Mouse (Mus musculus) embryonic facial prominence, embryonic 15.5 days (tissue): ENCODE measurements at regions not wholly inside any gene's neighbourhood (a gene's known extent, or its start where the extent isn't known, plus 50 kb on each side); places are given as distances from the start of the nearest gene placed in this dataset.
A peak's percentile ranks its signal among the peaks of the same experiment; 100 is the strongest.

Source experiments
- ATAC-seq: fragments of 200-750 bp; cut with Nextera tagmentation; 2 replicates; pipeline ENCODE4 v1.8.0; 2017; ENCODE audit warnings: low read depth, moderate TSS enrichment; ENCODE audit not compliant: insufficient number of reproducible peaks, low FRiP score, low TSS enrichment
- H3K27ac ChIP-seq: fragments of 300-500 bp; sonication (generic); replicated peaks from 2 replicates; pipeline ENCODE4 v1.5.1; 2015; ENCODE audit warnings: mild to moderate bottlenecking, inconsistent platforms
- H3K27me3 ChIP-seq: fragments of 300-500 bp; sonication (generic); 2 replicates; pipeline ENCODE4 v1.6.1; 2015; ENCODE audit warnings: inconsistent platforms
- H3K36me3 ChIP-seq: fragments of 300-500 bp; sonication (generic); 2 replicates; pipeline ENCODE4 v1.6.1; 2015; ENCODE audit warnings: mild to moderate bottlenecking, inconsistent platforms
- H3K4me1 ChIP-seq: fragments of 300-500 bp; sonication (generic); 2 replicates; pipeline ENCODE4 v1.6.1; 2015; ENCODE audit warnings: inconsistent platforms
- H3K4me2 ChIP-seq: fragments of 300-500 bp; sonication (generic); replicated peaks from 2 replicates; pipeline ENCODE4 v1.6.1; 2015; ENCODE audit warnings: mild to moderate bottlenecking, inconsistent platforms
- H3K4me3 ChIP-seq: fragments of 300-500 bp; sonication (generic); replicated peaks from 2 replicates; pipeline ENCODE4 v1.5.1; 2015; ENCODE audit warnings: mild to moderate bottlenecking, inconsistent platforms
- H3K9ac ChIP-seq: fragments of 300-500 bp; sonication (generic); 2 replicates; pipeline ENCODE4 v1.6.1; 2015; ENCODE audit warnings: inconsistent platforms
- H3K9me3 ChIP-seq: fragments of 300-500 bp; sonication (generic); replicated peaks from 2 replicates; pipeline ENCODE4 v1.6.1; 2016; ENCODE audit warnings: inconsistent platforms
- WGBS: fragments of 180-500 bp; shearing (Covaris S2); methylation state at CpG from one replicate; pipeline ENCODE4 v1.1.7; 2015; 5-methylcytosine and 5-hydroxymethylcytosine counted together

- H3K27me3 ChIP-seq: no peaks in the 10 kb centered on the region
- no peak overlapping the region for H3K4me2 ChIP-seq
- H3K4me3 ChIP-seq: no peak overlapping the region
- 66% methylated on average over 8 of the region's 8 CpGs for WGBS
- no peaks in the 10 kb centered on the region for H3K9me3 ChIP-seq
- no peak for ATAC-seq
- no peaks in the 10 kb centered on the region for H3K4me1 ChIP-seq
- no peak overlapping the region for H3K27ac ChIP-seq
- H3K9ac ChIP-seq: no peak overlapping the region
- no peaks in the 10 kb centered on the region for H3K36me3 ChIP-seq
These were observed 209.9 kb downstream of the Cdh11 start for GRCm38 (mm10) chr8:102575523-102575922.

GRCm38 (mm10) chr8:102567779-102568178 is 217.7 kb downstream of the Cdh11 start:
- Histone ChIP-seq H3K4me1 (no peaks in the 10 kb centered on the region), H3K4me2 (no peak overlapping the region), H3K9me3 (no peaks in the 10 kb centered on the region), H3K36me3 (no peaks in the 10 kb centered on the region), H3K27me3 (no peaks in the 10 kb centered on the region), H3K9ac (no peak overlapping the region), H3K27ac (no peak overlapping the region), H3K4me3 (no peak overlapping the region)
- WGBS: 82% methylated on average over 5 of the region's 5 CpGs
- no peak for ATAC-seq

- peak overlapping the region; percentile 84 for H3K27ac ChIP-seq
- WGBS: 43% methylated on average over 6 of the region's 6 CpGs
- H3K4me1 ChIP-seq: peaks cover 11% of the 10 kb centered on the region; the same call in 1 of the 2 replicates
- no peaks in the 10 kb centered on the region for H3K9me3 ChIP-seq
- no peaks in the 10 kb centered on the region for H3K27me3 ChIP-seq
- no peak overlapping the region for H3K4me2 ChIP-seq
- no peak overlapping the region for H3K9ac ChIP-seq
- no peak for ATAC-seq
- no peaks in the 10 kb centered on the region for H3K36me3 ChIP-seq
- H3K4me3 ChIP-seq: no peak overlapping the region
These were observed 231.2 kb downstream of the Cdh11 start for GRCm38 (mm10) chr8:102554213-102554612.

- Histone ChIP-seq H3K27me3 (no peaks in the 10 kb centered on the region), H3K4me3 (no peak overlapping the region), H3K4me2 (peak overlapping the region; percentile 17; the same call in 1 of the 2 replicates), H3K9ac (no peak overlapping the region), H3K4me1 (peaks cover 11% of the 10 kb centered on the region; the same call in 1 of the 2 replicates), H3K27ac (peak overlapping the region; percentile 84), H3K36me3 (no peaks in the 10 kb centered on the region), H3K9me3 (no peaks in the 10 kb centered on the region)
- ATAC-seq: peak; percentile 80
- WGBS: 4% methylated on average over 9 of the region's 9 CpGs
These were observed 232.0 kb downstream of the Cdh11 start for GRCm38 (mm10) chr8:102553348-102553935.

- Histone ChIP-seq H3K4me1 (no peaks in the 10 kb centered on the region), H3K4me3 (no peak overlapping the region), H3K27me3 (no peaks in the 10 kb centered on the region), H3K36me3 (no peaks in the 10 kb centered on the region), H3K4me2 (no peak overlapping the region), H3K9me3 (no peaks in the 10 kb centered on the region), H3K27ac (no peak overlapping the region), H3K9ac (no peak overlapping the region)
- 63% methylated on average over 3 of the region's 3 CpGs for WGBS
- ATAC-seq: no peak
These were observed 246.6 kb downstream of the Cdh11 start for GRCm38 (mm10) chr8:102538886-102539285.

- WGBS: 75% methylated on average over 3 of the region's 3 CpGs
- Histone ChIP-seq H3K4me1 (no peaks in the 10 kb centered on the region), H3K4me2 (no peak overlapping the region), H3K36me3 (no peaks in the 10 kb centered on the region), H3K4me3 (no peak overlapping the region), H3K9me3 (no peaks in the 10 kb centered on the region), H3K9ac (no peak overlapping the region), H3K27me3 (no peaks in the 10 kb centered on the region), H3K27ac (no peak overlapping the region)
- no peak for ATAC-seq
These were observed 247.4 kb downstream of the Cdh11 start for GRCm38 (mm10) chr8:102538068-102538467.

- Histone ChIP-seq H3K27ac (no peak overlapping the region), H3K9ac (no peak overlapping the region), H3K9me3 (no peaks in the 10 kb centered on the region), H3K4me2 (no peak overlapping the region), H3K36me3 (no peaks in the 10 kb centered on the region), H3K4me1 (no peaks in the 10 kb centered on the region), H3K27me3 (no peaks in the 10 kb centered on the region), H3K4me3 (no peak overlapping the region)
- ATAC-seq: no peak
These were observed 267.0 kb downstream of the Cdh11 start for GRCm38 (mm10) chr8:102518446-102518845.

- no peaks in the 10 kb centered on the region for H3K27me3 ChIP-seq
- H3K9me3 ChIP-seq: no peaks in the 10 kb centered on the region
- H3K4me2 ChIP-seq: no peak overlapping the region
- H3K4me1 ChIP-seq: no peaks in the 10 kb centered on the region
- no peak overlapping the region for H3K27ac ChIP-seq
- ATAC-seq: no peak
- no peak overlapping the region for H3K4me3 ChIP-seq
- no peaks in the 10 kb centered on the region for H3K36me3 ChIP-seq
- no peak overlapping the region for H3K9ac ChIP-seq
These were observed 269.7 kb downstream of the Cdh11 start for GRCm38 (mm10) chr8:102515748-102516147.

GRCm38 (mm10) chr8:102514805-102515424 is 270.5 kb downstream of the Cdh11 start:
- H3K4me3 ChIP-seq: no peak overlapping the region
- no peak overlapping the region for H3K9ac ChIP-seq
- no peaks in the 10 kb centered on the region for H3K9me3 ChIP-seq
- WGBS: 49% methylated on average over 2 of the region's 2 CpGs
- H3K4me1 ChIP-seq: no peaks in the 10 kb centered on the region
- ATAC-seq: no peak
- no peak overlapping the region for H3K4me2 ChIP-seq
- no peaks in the 10 kb centered on the region for H3K36me3 ChIP-seq
- no peaks in the 10 kb centered on the region for H3K27me3 ChIP-seq
- H3K27ac ChIP-seq: no peak overlapping the region

- WGBS: 63% methylated on average over 4 of the region's 4 CpGs
These were observed 284.7 kb downstream of the Cdh11 start for GRCm38 (mm10) chr8:102500751-102501150.

GRCm38 (mm10) chr8:102500202-102500601 is 285.2 kb downstream of the Cdh11 start:
- Histone ChIP-seq H3K9me3 (no peaks in the 10 kb centered on the region), H3K4me2 (no peak overlapping the region), H3K27me3 (no peaks in the 10 kb centered on the region), H3K27ac (peak overlapping the region; percentile 83), H3K9ac (no peak overlapping the region), H3K4me1 (no peaks in the 10 kb centered on the region), H3K36me3 (no peaks in the 10 kb centered on the region), H3K4me3 (no peak overlapping the region)
- ATAC-seq: no peak; the same call in none of the 2 replicates
- WGBS: 39% methylated on average over 3 of the region's 3 CpGs

More at GRCm38 (mm10) chr8:102500751-102501150, 284.7 kb downstream of the Cdh11 start:
- H3K9me3 ChIP-seq: no peaks in the 10 kb centered on the region
- H3K4me1 ChIP-seq: no peaks in the 10 kb centered on the region
- no peak for ATAC-seq
- no peaks in the 10 kb centered on the region for H3K27me3 ChIP-seq
- no peak overlapping the region for H3K4me2 ChIP-seq
- H3K36me3 ChIP-seq: no peaks in the 10 kb centered on the region
- H3K4me3 ChIP-seq: no peak overlapping the region
- H3K27ac ChIP-seq: peak overlapping the region; percentile 58; the same call in 1 of the 2 replicates
- no peak overlapping the region for H3K9ac ChIP-seq

- no peaks in the 10 kb centered on the region for H3K9me3 ChIP-seq
- H3K4me3 ChIP-seq: no peak overlapping the region
- ATAC-seq: no peak
- no peak overlapping the region for H3K27ac ChIP-seq
- no peaks in the 10 kb centered on the region for H3K4me1 ChIP-seq
- WGBS: 48% methylated on average over 4 of the region's 4 CpGs
- no peaks in the 10 kb centered on the region for H3K27me3 ChIP-seq
- H3K4me2 ChIP-seq: no peak overlapping the region
- H3K36me3 ChIP-seq: no peaks in the 10 kb centered on the region
- no peak overlapping the region for H3K9ac ChIP-seq
These were observed 286.4 kb downstream of the Cdh11 start for GRCm38 (mm10) chr8:102499091-102499490.
